Mouse (Mus musculus) kidney, adult 9 months (tissue): ENCODE measurements around the gene Fndc3a.

Source experiments
- DNase-seq: peaks from one replicate; pipeline ENCODE4 v3.0.0; 2022

The Fndc3a gene

GRCm38 (mm10) chr14:72670987-72671386 is 38.8 kb downstream of the Fndc3a start:
- DNase-seq = no peak

GRCm38 (mm10) chr14:72649268-72649667 is 60.5 kb downstream of the Fndc3a start:
- DNase-seq = no peak

- DNase-seq = no peak
Observed at GRCm38 (mm10) chr14:72645512-72645911, 64.3 kb downstream of the Fndc3a start.

DNA sequence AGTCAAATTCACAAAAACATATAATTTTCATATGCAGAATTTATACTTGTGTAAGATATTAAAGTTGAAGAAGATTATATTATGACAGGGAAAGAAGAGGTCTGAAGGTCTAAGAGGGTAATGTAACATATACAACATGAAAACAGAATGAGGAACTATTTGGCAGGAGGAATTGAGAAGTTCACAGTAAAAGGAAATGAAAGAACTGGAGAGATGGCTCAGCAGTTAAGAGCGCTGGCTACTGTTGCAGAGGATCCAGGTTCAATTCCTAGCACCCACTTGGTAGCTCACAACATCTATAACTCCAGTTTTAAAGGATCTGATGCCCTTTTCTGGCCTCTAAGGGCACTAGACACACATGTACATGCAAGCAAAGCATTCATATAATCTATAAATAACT is 65.2 kb downstream of the Fndc3a start:
- DNase-seq = no peak

- no peak for DNase-seq
Observed at GRCm38 (mm10) chr14:72638507-72638906, 71.3 kb downstream of the Fndc3a start.

DNA sequence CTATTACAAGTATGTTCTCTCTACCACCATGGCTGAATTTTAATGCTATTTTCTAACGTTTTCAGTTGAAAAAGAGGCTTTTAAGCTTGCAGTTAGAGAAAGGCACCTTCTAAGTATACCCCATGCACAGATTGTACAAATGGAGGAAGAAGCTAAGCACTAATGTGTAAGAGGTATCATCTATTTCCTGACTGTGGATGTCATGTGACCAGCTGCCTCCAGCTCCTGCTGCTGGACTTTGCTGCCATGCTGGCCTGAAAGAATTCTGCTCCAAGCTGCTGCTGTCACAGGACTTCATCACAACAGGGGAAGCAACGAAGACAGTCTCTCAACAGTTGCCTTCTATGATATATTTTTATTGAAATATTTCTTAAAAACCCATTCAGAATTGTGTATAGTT is 76.2 kb downstream of the Fndc3a start:
- DNase-seq = no peak

DNA sequence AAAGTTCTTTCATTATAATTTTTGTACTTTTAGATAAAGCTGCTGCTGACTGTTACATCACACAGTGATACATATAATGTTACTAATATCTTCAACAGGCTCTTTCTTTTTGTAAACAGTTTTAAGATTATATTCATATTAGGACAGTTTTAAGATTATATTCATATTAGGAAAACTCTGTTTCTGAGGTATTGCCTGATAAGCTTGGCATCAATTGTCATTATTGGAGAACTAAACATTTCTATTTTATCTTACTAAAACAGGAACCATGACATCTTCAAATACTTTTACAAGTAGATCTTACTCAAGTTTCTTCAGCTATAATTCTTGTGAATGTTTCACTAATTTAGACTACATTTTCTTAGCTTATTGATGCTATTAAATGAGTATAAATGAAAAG is 84.4 kb downstream of the Fndc3a start:
- no peak for DNase-seq

DNA sequence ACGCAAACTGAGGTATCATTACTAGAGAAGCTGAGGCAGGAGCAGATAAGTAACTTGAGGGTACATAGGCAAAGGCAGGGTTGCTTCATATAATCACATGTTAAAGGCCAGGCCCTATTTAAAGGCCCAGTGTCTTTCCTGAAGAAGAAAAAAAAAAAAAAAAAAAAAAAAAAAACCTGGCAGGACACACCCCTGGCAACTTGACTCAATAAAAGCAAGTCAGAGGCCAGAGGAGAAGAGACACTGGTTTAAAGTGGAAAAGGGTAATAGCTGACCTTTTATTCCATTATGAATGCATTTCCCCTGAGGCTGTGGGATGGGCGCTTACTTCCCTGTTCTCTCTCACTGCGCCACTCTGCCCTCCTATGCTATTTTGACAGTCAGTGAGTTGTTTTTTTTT is 105.7 kb downstream of the Fndc3a start:
- DNase-seq = no peak

DNA sequence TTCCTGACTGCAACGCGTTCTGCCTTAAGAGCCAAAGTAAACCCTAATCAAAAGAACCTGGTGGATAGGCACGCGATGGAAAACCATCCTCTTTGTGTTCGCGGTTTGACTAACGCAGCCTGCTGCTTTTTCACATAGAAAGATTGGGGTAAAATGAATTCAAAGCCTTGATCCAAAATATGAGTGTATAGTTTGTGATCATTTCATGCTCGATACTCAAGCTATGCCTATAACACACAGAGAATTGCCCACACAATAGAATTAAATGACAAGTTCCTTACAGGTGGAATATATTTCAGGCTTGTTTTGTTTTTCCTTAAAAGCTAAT is 106.6 kb downstream of the Fndc3a start:
- DNase-seq = no peak

- DNase-seq = peak; percentile 95
Observed at GRCm38 (mm10) chr14:72602521-72603193, 107.1 kb downstream of the Fndc3a start.

- peak; percentile 23 for DNase-seq
Observed at GRCm38 (mm10) chr14:72601381-72602305, 108.2 kb downstream of the Fndc3a start.

DNA sequence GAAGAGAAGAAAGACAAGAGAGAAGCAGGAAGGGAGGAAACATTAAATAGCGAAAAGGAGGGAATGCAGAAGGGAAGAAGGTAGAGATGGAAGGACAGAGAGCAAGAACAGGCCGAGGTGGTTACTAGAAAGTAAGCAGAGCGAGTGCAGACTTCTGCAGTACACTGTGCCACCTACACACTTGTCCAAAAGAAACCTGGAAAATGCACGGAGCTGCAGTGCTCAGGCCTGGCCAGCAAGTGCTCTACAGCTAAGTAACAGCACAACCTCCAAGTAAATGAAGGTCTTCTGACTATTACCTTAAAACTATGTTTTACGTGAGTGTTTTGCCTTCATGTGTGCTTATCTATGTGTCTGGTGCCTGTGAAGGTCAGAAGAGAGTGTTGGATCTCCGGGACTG is 109.4 kb downstream of the Fndc3a start:
- DNase-seq = no peak

DNA sequence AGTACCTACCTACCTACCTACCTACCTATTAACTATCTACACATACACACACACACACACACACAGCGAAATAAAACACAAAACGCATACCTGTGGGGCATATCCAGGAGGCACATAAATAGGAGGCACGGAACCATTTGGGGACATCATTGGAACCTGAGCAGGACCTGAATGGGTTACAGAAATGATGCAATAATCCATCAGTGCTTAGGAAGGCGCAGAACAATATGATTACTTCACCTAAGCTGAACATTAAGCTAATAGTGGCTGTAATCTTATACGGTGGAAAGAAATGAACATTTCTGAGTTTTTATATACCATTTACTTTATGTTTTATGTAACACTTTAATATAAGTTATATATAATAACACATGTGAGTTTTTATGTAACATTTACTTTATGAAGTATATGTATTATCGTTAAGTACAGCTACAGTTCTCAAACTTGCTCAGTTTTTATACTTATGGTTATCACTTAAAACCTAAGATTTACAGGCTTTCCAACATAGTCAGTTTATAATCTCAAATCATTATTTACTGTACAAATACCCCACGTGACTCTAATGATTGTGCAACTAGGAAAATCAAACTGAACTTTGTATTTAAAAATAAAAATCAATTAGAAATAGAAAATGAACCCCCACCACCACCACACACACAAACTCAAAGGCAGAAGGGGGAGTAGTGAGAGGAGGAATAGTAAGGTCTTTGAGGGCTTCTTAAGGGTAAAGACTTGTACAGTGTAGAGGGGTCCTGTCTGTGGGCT is 110.6 kb downstream of the Fndc3a start:
- DNase-seq = no peak

DNA sequence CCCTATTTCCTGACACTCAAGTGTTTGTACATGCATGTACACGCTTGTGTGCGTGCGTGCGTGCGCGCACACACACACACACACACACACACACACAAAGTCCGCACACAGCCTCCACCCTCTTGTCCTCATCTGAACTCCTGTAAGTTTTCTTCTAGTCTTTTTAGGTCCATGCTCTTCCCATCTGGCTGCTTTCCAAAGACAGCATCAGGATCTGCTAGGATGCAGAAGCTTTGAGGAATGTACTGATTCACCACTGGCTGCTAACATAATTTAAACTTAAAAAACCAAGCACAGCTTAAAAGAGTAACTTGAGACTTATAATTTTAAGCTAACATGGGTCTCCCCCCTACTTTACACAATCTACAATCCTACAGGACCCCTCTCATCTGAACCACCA is 115.6 kb downstream of the Fndc3a start:
- no peak for DNase-seq

DNA sequence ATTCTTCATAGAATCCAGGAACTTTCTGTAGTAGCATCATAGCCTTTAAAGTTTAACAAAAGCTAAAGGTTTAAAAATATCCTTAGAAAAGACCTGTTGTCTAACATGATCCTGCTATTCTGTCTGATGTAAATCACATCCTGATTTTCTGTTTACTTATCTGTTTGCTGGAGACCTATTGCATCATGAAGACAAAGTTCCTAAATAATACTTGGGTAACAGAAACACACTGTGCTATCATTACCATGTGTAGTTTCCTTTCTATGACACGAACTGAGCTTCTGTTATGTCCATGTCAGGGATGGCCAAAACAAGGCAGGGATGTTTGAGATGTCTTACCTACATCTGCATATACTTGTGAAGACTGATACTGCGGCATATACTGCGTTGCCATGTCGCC is 120.4 kb downstream of the Fndc3a start:
- no peak for DNase-seq

DNA sequence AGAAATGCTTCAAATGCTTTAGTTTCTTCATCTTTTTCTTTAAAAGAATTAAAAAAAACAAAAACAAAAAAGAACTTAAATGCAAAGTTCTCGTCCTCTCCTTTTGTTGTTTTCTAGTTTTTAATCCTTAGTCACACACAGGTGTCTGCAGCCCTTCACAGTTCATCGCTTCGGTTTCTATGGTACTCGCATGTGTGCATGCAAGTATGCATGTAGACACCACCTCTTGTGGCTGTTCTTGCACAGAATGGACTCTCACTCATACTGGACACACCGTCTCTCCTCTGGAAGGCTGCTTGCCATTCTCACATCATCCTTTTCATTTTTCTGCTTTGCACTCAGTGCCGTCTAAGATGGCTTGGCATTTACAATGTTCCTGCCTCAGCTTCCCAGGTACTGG is 126.8 kb downstream of the Fndc3a start:
- no peak for DNase-seq

DNA sequence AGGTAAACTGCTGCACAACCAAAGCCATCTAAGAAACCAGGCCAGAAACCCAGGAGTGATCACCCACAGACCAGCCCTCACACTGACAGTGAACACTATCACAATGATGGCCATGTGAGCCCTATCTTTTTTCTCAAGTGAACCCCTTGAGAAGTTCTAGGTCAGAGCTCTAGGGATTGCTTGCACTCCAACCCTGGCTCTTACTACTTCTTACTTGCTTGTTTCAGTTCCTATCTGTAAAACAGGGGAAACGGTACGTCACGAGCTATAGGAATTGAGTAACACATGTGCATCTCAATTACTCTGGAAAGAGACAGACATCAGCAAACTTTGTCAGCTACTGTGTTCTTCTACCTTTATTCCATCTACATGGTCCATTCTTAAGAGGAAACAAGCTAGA is 128.8 kb downstream of the Fndc3a start:
- no peak for DNase-seq

GRCm38 (mm10) chr14:72576283-72576682 is 133.5 kb downstream of the Fndc3a start:
- no peak for DNase-seq

DNA sequence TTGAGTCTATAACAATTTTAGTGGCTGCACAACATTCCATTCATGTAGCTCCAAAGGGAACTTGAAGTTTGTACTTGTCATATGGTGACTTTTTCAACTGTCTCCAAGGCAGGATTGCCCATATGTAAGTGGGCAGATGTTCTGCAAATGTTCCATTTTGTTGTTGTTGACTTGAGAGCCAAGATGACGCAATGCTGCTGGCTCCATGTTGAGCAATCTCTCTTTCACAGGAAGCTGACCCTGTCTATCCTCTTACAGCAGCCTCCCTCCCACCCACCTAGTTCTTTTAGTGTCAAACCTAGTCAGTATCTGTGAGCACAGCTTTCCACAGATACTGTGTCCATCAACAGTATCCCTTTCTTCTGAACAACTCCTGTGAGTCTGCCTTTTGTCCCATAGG is 145.9 kb downstream of the Fndc3a start:
- DNase-seq = no peak

DNA sequence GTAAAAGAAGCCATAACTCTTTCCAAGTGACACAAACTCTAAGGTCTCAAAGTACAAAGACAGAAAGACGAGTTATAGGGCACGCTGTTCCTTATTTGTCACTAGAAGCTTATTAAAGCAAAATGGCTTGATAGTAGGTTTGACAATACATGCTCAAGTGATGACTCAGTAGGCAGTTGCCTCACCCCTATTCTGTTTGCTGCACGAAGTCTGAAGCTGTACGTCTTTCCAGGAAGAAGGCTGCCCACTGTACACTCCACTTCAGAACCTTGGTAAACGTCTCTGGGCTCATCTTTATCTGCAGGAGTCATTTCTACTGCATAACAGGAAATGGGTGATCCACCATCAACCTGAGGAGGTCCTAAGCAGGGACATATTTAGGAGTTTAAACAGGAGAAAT is 151.0 kb downstream of the Fndc3a start:
- no peak for DNase-seq

GRCm38 (mm10) chr14:72555846-72556245 is 154.0 kb downstream of the Fndc3a start:
- DNase-seq = no peak

GRCm38 (mm10) chr14:72536392-72537017 is 173.3 kb downstream of the Fndc3a start:
- DNase-seq = peak; percentile 84

- DNase-seq = peak; percentile 93
Observed at GRCm38 (mm10) chr14:72533862-72534261, 175.9 kb downstream of the Fndc3a start.
